Mouse (Mus musculus): ENCODE measurements around the gene Casp9.

Gene Casp9

DNA sequence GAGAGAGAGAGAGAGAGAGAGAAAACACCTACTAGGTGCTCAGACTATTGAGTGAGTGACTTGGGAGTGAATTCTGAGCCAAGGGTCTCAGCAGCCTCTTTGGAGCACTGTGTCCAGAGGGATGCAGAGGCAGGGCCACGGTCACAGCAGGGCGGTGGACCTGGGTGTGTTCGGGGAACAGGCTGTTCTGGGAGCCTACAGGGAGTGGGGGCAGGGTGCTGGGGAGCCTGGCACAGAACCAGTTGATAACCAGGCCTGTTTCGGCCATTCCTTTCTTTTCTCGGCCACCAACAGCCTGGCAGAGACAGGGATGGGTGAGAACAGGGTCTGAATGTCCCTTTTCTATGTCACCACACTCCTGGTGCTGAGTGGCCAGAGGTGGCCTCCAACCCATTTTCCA lies 69.5 kb downstream of the Casp9 start:
- DNase-seq (ENCODE audit: extremely low read depth, insufficient read length, low spot score) = no peak

DNA sequence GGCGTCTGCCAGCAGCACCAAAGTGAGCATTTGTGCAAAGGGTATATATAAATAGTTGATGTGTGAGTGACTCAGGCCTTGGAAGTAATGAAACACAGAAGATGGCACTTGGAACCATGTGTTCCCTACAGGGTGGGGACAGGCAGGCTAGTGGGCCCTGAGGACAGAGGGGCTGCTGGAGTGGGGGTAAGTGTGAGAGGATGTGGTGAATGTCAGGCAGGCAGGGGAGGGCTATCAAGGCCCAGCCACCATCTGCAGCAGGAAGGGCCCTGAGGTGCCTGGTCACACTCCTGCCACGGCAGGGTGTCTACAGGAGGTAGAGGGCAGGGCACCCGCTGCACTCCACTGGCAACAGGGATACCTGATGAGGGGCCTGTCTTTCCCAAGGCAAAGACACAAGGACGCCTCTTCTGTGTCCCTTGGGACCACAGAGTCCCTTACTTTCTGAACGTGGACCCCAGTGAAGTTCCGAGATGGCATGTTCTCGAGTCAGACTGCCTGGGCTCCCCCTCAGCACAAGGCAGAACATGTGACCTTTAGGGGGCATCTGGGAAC lies 70.4 kb downstream of the Casp9 start:
- no peak for DNase-seq (ENCODE audit: extremely low read depth, insufficient read length, low spot score)

DNA sequence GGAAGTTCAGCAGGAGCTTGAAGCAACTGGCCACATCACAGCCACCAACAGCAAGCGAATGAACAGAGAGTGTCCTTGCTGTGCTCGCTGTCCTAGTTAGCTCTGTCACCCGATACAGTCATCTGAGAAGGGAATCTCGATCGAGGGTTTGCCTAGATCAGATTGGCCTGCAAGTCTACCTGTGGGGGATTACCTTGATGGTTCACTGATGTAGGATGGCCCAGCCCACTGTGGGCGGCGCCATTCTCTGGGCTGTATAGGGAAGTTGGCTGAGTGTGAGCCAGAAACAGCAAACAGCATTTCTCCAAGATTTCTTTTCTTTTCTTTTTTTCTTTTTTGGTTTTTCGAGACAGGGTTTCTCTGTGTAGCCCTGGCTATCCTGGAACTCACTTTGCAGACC lies 71.1 kb downstream of the Casp9 start:
- DNase-seq (ENCODE audit: extremely low read depth, insufficient read length, low spot score) = no peak

DNA sequence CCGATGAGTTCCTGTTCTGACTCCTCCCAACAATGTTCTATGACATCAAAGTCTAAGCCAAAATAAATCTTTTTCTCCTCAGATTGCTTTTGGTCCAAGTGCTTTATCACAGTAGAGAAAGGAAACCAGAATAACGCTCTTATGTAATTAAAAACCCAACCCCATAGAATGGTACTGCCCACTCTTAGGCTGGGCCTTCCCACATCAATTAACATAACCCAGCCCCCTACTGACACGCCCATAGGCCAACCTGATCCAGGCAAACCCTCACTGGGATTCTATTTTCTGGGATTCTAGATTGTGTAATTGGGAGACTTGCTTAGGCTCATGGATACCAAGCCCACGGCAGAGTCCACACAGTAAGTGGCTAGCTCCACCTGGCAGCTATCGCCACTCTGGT lies 71.6 kb downstream of the Casp9 start:
- DNase-seq (ENCODE audit: extremely low read depth, insufficient read length, low spot score) = no peak

Data from 3134 (cell line).